Mouse (Mus musculus) embryonic stem cell, embryonic (primary cell): Measurements from ENCODE around the gene Gm20431.

Experiments
- CTCF ChIA-PET, 4 experiments: fragments of 300-600 bp in 2 of 4; fragments of 350-600 bp in 2 of 4; sonication (Branson Sonifier 250); formaldehyde crosslinking; loops; one replicate each; lab custom pipeline; 2022; ENCODE audit warnings: inconsistent platforms in 2 of 4; lab: Charles Lee
- POLR2A ChIA-PET, 4 experiments: fragments of 300-600 bp in 2 of 4; fragments of 350-600 bp in 2 of 4; sonication (Branson Sonifier 250); formaldehyde crosslinking; loops; one replicate each; lab custom pipeline; 2022; ENCODE audit warnings: antibody characterized with exemption in 4 of 4, inconsistent platforms in 1 of 4; lab: Charles Lee

Gene Gm20431

GRCm38 (mm10) chr2:167611287-167611686, 50.0 kb downstream of the Gm20431 start:
- ChIA-PET POLR2A (interaction anchor here in 3 of 4 experiments (0.6 to 7.9 kb wide), 6 partner anchors 15 to 384 kb away, joined by 3 to 76 read pairs (median 3); no protein-coding TSS in a partner anchor), CTCF (interaction anchor here in 2 of 4 experiments (1.1 to 2.0 kb wide), 2 partner anchors 70 to 79 kb away, joined by 4 to 6 read pairs; no protein-coding TSS in a partner anchor)

GRCm38 (mm10) chr2:167606745-167607123, 54.6 kb downstream of the Gm20431 start:
- ChIA-PET CTCF (interaction anchor here (0.6 to 8.9 kb wide), 11 partner anchors 10 to 87 kb away, joined by 3 to 244 read pairs (median 10); partner anchors contain the start of gene Snai1 (in 3 of the 4)), POLR2A (interaction anchor here in 3 of 4 experiments (1.0 to 6.1 kb wide), 11 partner anchors 11 to 87 kb away, joined by 3 to 74 read pairs (median 5); partner anchors contain the start of gene Snai1 (in 3 of the 3))

- ChIA-PET CTCF (interaction anchor here (0.5 to 8.9 kb wide), 88 partner anchors 8 to 534 kb away, joined by 3 to 244 read pairs (median 4); partner anchors contain the start of genes Snai1 (in 4 of the 4), Pard6b (in 1 of the 4), Rnf114 (in 1 of the 4) and Slc9a8 (in 1 of the 4)), POLR2A (interaction anchor here (0.6 to 6.1 kb wide), 39 partner anchors 9 to 534 kb away, joined by 3 to 74 read pairs (median 4); partner anchors contain the start of genes Snai1 (in 4 of the 4), B4galt5 (in 1 of the 4) and Slc9a8 (in 1 of the 4))
Measured at GRCm38 (mm10) chr2:167605817-167606744, 55.2 kb downstream of the Gm20431 start.

GRCm38 (mm10) chr2:167605178-167605794, 56.0 kb downstream of the Gm20431 start:
- ChIA-PET POLR2A (interaction anchor here (0.5 to 6.1 kb wide), 41 partner anchors 10 to 533 kb away, joined by 3 to 74 read pairs (median 4); partner anchors contain the start of genes Snai1 (in 4 of the 4), B4galt5 (in 1 of the 4) and Slc9a8 (in 1 of the 4)), CTCF (interaction anchor here (0.5 to 8.9 kb wide), 88 partner anchors 9 to 533 kb away, joined by 3 to 244 read pairs (median 4); partner anchors contain the start of genes Snai1 (in 4 of the 4), Pard6b (in 1 of the 4), Rnf114 (in 1 of the 4) and Slc9a8 (in 1 of the 4))

- ChIA-PET CTCF (interaction anchor here (0.7 to 8.9 kb wide), 15 partner anchors 9 to 302 kb away, joined by 3 to 244 read pairs (median 4); partner anchors contain the start of gene Snai1 (in 4 of the 4)), POLR2A (interaction anchor here (0.6 to 6.1 kb wide), 10 partner anchors 22 to 71 kb away, joined by 3 to 74 read pairs (median 4); partner anchors contain the start of gene Snai1 (in 4 of the 4))
Measured at GRCm38 (mm10) chr2:167602978-167603377, 58.3 kb downstream of the Gm20431 start.

DNA sequence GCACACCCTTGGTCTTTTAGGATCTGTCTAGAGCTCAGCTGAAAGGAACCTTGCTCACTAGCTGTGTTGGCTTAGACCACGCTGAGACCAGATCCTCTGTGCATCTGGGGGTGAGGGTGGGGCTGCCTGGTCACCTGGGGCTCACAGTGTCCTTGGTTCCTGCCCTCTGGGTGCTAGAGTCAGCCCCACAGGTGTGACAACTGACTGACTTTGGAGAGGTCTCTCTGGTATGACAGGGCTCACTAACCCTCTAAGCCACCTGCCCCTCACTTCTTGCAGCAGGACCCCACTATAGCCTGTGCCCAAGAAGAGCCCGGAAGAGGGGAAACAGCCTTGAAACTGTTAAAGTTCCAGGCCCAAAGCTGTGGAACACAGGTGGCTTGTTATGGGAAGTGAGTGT, 58.9 kb downstream of the Gm20431 start:
- CTCF ChIA-PET = interaction anchor here (0.7 to 8.9 kb wide), 12 partner anchors 8 to 183 kb away, joined by 3 to 244 read pairs (median 4); partner anchors contain the start of gene Snai1 (in 3 of the 4)
- POLR2A ChIA-PET = interaction anchor here in 3 of 4 experiments (1.2 to 6.1 kb wide), 5 partner anchors 56 to 70 kb away, joined by 4 to 74 read pairs (median 5); partner anchors contain the start of gene Snai1 (in 1 of the 3)

DNA sequence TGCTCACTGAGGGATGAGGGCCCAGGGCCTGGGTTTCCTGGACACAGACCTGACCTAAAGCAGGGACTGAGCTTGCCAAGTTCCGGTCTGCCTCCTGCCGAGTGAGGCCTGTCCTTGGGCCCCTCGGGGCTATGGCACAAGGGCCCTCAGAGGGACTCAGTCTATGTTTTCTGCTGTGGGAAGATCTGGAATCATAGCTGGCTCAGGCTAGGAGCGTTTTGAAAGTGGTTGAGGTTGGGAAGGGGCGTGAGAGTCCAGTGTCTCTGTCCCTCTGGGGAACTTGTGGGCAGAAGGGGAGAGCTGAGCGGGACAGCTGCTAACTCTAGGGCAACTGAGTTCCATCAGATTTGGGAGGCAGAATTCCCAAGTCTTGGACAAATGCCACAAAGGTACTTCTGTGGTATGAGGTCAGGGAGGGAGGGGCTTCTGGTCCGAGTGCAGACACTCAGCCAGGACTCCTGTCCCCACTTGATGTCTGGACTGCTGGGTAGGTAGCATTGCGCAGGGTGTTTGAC, 60.8 kb downstream of the Gm20431 start:
- CTCF ChIA-PET = interaction anchor here in 2 of 4 experiments (0.9 to 8.9 kb wide), 5 partner anchors 63 to 81 kb away, joined by 3 to 244 read pairs (median 7); partner anchors contain the start of gene Snai1 (in 2 of the 2)

GRCm38 (mm10) chr2:167599917-167600316, 61.4 kb downstream of the Gm20431 start:
- POLR2A ChIA-PET = interaction anchor here (0.8 to 3.0 kb wide), 17 partner anchors 9 to 284 kb away, joined by 3 to 14 read pairs (median 4); partner anchors contain the start of gene Snai1 (in 2 of the 4)
- CTCF ChIA-PET = interaction anchor here in 3 of 4 experiments (0.9 to 8.9 kb wide), 8 partner anchors 13 to 80 kb away, joined by 3 to 244 read pairs (median 3); partner anchors contain the start of gene Snai1 (in 2 of the 3)

More for the DNA sequence above, 60.8 kb downstream of the Gm20431 start:
- POLR2A ChIA-PET = interaction anchor here (0.8 to 3.0 kb wide), 16 partner anchors 10 to 285 kb away, joined by 3 to 14 read pairs (median 4); partner anchors contain the start of gene Snai1 (in 2 of the 4)

DNA sequence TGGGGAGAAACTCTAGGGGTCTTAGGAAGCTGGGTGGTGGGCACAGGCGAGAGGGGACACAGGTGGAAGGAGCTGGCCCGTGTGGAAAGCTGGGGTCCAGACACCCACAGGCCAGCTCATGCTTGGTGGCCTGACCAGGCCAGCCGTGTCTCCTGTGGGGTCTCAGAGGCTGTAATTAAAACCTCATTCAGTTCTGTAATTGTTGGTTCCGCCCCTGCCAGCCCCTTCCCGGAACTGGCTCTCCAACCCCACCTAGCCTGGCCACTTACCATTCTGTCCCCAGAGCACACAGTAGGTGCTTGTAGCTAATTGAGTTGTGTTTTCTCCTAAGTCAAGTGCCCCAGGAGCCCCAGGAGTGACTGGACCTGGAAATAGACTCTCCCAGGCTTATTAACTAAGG, 62.1 kb downstream of the Gm20431 start:
- CTCF ChIA-PET = interaction anchor here in 3 of 4 experiments (0.8 to 8.9 kb wide), 9 partner anchors 10 to 79 kb away, joined by 3 to 244 read pairs (median 3); partner anchors contain the start of gene Snai1 (in 2 of the 3)
- POLR2A ChIA-PET = interaction anchor here (0.5 to 3.0 kb wide), 20 partner anchors 10 to 1333 kb away, joined by 3 to 14 read pairs (median 3); partner anchors contain the start of genes Snai1 (in 2 of the 4) and B4galt5 (in 1 of the 4)

- POLR2A ChIA-PET = interaction anchor here in 3 of 4 experiments (0.6 to 3.5 kb wide), 14 partner anchors 11 to 495 kb away, joined by 3 to 22 read pairs (median 4); partner anchors contain the start of gene Snai1 (in 2 of the 3)
- CTCF ChIA-PET = interaction anchor here (0.6 to 3.3 kb wide), 12 partner anchors 8 to 86 kb away, joined by 3 to 14 read pairs (median 5); no protein-coding TSS in a partner anchor
Measured at GRCm38 (mm10) chr2:167597492-167598186, 63.7 kb downstream of the Gm20431 start.

GRCm38 (mm10) chr2:167596726-167597491, 64.4 kb downstream of the Gm20431 start:
- POLR2A ChIA-PET = interaction anchor here in 3 of 4 experiments (0.6 to 3.5 kb wide), 19 partner anchors 10 to 534 kb away, joined by 3 to 22 read pairs (median 3); partner anchors contain the start of genes Snai1 (in 2 of the 3) and Znfx1 (in 1 of the 3)

GRCm38 (mm10) chr2:167596262-167596661, 65.0 kb downstream of the Gm20431 start:
- CTCF ChIA-PET = interaction anchor here in 3 of 4 experiments (0.6 to 3.3 kb wide), 12 partner anchors 9 to 299 kb away, joined by 3 to 14 read pairs (median 5); no protein-coding TSS in a partner anchor
- POLR2A ChIA-PET = interaction anchor here (0.6 to 3.5 kb wide), 16 partner anchors 9 to 533 kb away, joined by 3 to 22 read pairs (median 3); partner anchors contain the start of genes Snai1 (in 2 of the 4) and Znfx1 (in 1 of the 4)

More at GRCm38 (mm10) chr2:167596726-167597491, 64.4 kb downstream of the Gm20431 start:
- CTCF ChIA-PET = interaction anchor here (0.6 to 3.3 kb wide), 14 partner anchors 8 to 86 kb away, joined by 3 to 14 read pairs (median 4); no protein-coding TSS in a partner anchor

DNA sequence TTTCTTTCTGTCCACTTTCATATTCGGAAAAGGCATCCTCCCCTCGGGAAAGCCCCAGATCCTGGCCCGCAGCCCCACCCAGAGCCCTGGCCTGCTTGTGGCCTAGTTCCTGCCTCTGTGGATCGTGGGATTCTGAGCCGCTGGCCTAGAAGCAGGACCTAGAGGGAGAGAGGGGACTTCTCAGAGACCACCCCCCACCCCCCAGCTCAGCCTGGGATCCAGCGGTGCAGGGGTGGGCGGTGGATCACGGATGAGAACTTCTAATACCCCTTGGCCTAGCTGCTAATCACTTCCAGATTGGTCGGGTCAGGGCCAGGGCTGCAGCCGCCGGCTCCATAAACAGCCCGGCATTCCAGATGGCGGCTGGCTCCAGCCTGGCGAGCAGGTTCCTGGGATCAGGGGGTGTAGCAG, 65.5 kb downstream of the Gm20431 start:
- ChIA-PET POLR2A (interaction anchor here (0.6 to 3.5 kb wide), 20 partner anchors 9 to 533 kb away, joined by 3 to 22 read pairs (median 3); partner anchors contain the start of genes Snai1 (in 2 of the 4) and Znfx1 (in 1 of the 4)), CTCF (interaction anchor here (0.6 to 3.3 kb wide), 19 partner anchors 9 to 299 kb away, joined by 3 to 14 read pairs (median 6); partner anchors contain the start of gene Snai1 (in 1 of the 4))

DNA sequence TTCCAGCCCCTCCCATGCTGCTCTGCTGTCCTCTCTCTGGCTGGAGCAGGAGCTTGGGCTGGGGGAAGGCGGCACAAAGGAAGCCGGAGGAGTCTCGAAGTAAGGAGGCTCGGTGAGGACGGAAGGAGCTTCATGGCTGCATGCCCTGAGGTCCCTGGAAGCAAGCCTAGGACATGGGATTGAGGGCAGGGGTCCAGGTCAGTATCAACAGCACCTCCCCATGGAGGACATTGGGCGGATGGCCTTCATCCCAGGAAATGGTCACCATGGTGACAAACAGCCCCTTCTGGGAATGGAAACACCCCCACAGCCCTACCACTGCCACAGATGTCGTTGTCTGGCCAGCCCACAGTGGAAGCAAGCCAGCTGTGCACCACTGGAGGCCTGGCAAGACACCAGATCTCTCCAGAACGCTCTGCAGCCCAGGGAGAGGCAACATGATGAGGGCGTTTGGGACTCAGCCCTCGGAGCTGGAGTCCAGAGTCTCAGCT, 66.8 kb downstream of the Gm20431 start:
- ChIA-PET POLR2A (interaction anchor here in 3 of 4 experiments (0.6 to 3.5 kb wide), 14 partner anchors 8 to 731 kb away, joined by 3 to 22 read pairs (median 3); partner anchors contain the start of genes Snai1 (in 1 of the 3) and Ube2v1 (in 1 of the 3)), CTCF (interaction anchor here (0.6 to 2.3 kb wide), 12 partner anchors 8 to 405 kb away, joined by 3 to 8 read pairs (median 4); partner anchors contain the start of gene Snai1 (in 1 of the 4))
